Mouse (Mus musculus) limb, embryonic 13.5 days (tissue): Measurements from ENCODE around the gene Tmem243. TPM values are rescaled to one million over a fixed set of nuclear protein-coding genes. Genes with fewer than 3 reads are reported as not detected.

Source experiments
- ATAC-seq: fragments of 200-750 bp; cut with Nextera tagmentation; 2 replicates; pipeline ENCODE4 v1.8.0; 2017; ENCODE audit warnings: low read depth, moderate number of reproducible peaks, moderate TSS enrichment; ENCODE audit not compliant: low FRiP score
- H3K27ac ChIP-seq: fragments of 300-500 bp; sonication (generic); 2 replicates; pipeline ENCODE4 v1.5.1; 2015; ENCODE audit warnings: inconsistent platforms, mild to moderate bottlenecking, moderate library complexity
- H3K27me3 ChIP-seq: fragments of 300-500 bp; sonication (generic); 2 replicates; pipeline ENCODE4 v1.6.1; 2015; ENCODE audit warnings: mild to moderate bottlenecking, inconsistent platforms
- H3K36me3 ChIP-seq: fragments of 300-500 bp; sonication (generic); 2 replicates; pipeline ENCODE4 v1.6.1; 2015; ENCODE audit warnings: inconsistent platforms, mild to moderate bottlenecking, moderate library complexity
- H3K4me1 ChIP-seq: fragments of 300-500 bp; sonication (generic); 2 replicates; pipeline ENCODE4 v1.6.1; 2015; ENCODE audit warnings: inconsistent platforms
- H3K4me2 ChIP-seq: fragments of 300-500 bp; sonication (generic); replicated peaks from 2 replicates; pipeline ENCODE4 v1.6.1; 2015; ENCODE audit warnings: inconsistent platforms, mild to moderate bottlenecking, moderate library complexity
- H3K4me3 ChIP-seq: fragments of 300-500 bp; sonication (generic); 2 replicates; pipeline ENCODE4 v1.5.1; 2015; ENCODE audit warnings: moderate library complexity, mild to moderate bottlenecking, inconsistent platforms
- H3K9ac ChIP-seq: fragments of 300-500 bp; sonication (generic); 2 replicates; pipeline ENCODE4 v1.6.1; 2015; ENCODE audit warnings: mild to moderate bottlenecking, inconsistent platforms
- H3K9me3 ChIP-seq: fragments of 300-500 bp; sonication (generic); 2 replicates; pipeline ENCODE4 v1.6.1; 2016; ENCODE audit warnings: inconsistent platforms
- WGBS: fragments of 180-500 bp; shearing (Covaris S2); methylation state at CpG from one replicate; pipeline ENCODE4 v1.1.7; 2015; 5-methylcytosine and 5-hydroxymethylcytosine counted together
- polyA plus RNA-seq: library from polyadenylated mRNA; unstranded; fragments of >200 nt; fragmentation: Nextera tagmentation; extraction: Ambion mirVana; gene quantifications from 2 replicates; pipeline ENCODE4 v1.2.1, GENCODE M21; 2015

Tmem243 gene
- 18.5 TPM in 2 replicates for polyA plus RNA-seq

GRCm38 (mm10) chr5:9100207-9100848, at the start of gene Tmem243:
Tmem243 (plus strand) TSS chr5:9100668.
- WGBS: under 1% methylated on average over 51 of the region's 59 CpGs
- ATAC-seq: peak; percentile 93
- Histone ChIP-seq H3K27ac (no peak within 1 kb of the TSS), H3K36me3 (no peaks in the 10 kb centered on the region), H3K9me3 (peaks cover 7% of the 10 kb centered on the region), H3K9ac (peak within 1 kb of the TSS; percentile 86), H3K4me1 (peaks cover 13% of the 10 kb centered on the region), H3K4me3 (peak within 1 kb of the TSS; percentile 87), H3K4me2 (peak within 1 kb of the TSS; percentile 88), H3K27me3 (peaks cover 19% of the 10 kb centered on the region)

GRCm38 (mm10) chr5:9056020-9056660, 44.3 kb upstream of the Tmem243 start:
- Histone ChIP-seq H3K4me3 (no peak overlapping the region), H3K27me3 (no peaks in the 10 kb centered on the region), H3K4me1 (no peaks in the 10 kb centered on the region), H3K9me3 (no peaks in the 10 kb centered on the region), H3K4me2 (no peak overlapping the region), H3K9ac (no peak overlapping the region), H3K27ac (no peak overlapping the region), H3K36me3 (no peaks in the 10 kb centered on the region)
- WGBS: 27% methylated on average over 3 of the region's 3 CpGs
- ATAC-seq: peak; percentile 66; the same call in 1 of the 2 replicates

DNA sequence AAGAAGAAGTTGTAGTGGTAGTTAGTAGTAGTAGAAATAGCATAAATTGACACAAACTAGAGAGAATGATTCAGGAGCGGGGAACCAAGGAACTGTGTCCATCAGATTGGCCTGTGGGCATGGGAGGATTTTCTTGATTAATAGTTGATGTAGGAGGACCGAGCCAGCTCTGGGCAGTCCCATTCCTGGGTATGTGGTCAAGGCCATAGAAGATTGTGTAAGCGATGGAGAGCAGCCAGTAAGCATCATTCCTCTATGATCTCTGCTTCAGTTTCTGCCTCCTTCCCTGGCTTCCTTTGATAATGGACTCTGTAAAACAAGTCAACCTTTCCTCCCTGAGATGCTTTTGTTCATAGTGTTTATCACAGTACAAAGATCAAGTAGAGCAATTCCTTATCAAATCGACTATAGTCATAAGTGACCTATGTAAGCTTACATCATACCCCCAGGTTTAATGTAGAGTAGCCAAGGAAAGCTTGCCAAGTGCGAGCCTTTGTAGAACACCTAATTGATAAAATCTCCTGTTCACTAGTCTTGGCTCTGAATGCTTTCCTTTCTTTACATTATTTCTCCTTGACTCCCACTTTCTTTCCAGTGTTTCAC, 43.1 kb upstream of the Tmem243 start:
- WGBS: 82% methylated on average over 5 of the region's 5 CpGs
- no peak overlapping the region for H3K4me3 ChIP-seq
- no peak overlapping the region for H3K4me2 ChIP-seq
- H3K9ac ChIP-seq: no peak overlapping the region
- H3K9me3 ChIP-seq: no peaks in the 10 kb centered on the region
- H3K27ac ChIP-seq: no peak overlapping the region
- ATAC-seq: no peak
- no peaks in the 10 kb centered on the region for H3K36me3 ChIP-seq
- H3K4me1 ChIP-seq: no peaks in the 10 kb centered on the region
- no peaks in the 10 kb centered on the region for H3K27me3 ChIP-seq

GRCm38 (mm10) chr5:9059303-9060023, 41.0 kb upstream of the Tmem243 start:
- H3K9ac ChIP-seq: no peak overlapping the region
- no peaks in the 10 kb centered on the region for H3K36me3 ChIP-seq
- no peaks in the 10 kb centered on the region for H3K27me3 ChIP-seq
- WGBS: 75% methylated on average over 6 of the region's 6 CpGs
- no peak for ATAC-seq
- H3K9me3 ChIP-seq: no peaks in the 10 kb centered on the region
- no peak overlapping the region for H3K27ac ChIP-seq
- no peak overlapping the region for H3K4me3 ChIP-seq
- H3K4me1 ChIP-seq: no peaks in the 10 kb centered on the region
- H3K4me2 ChIP-seq: no peak overlapping the region

GRCm38 (mm10) chr5:9060228-9060627, 40.2 kb upstream of the Tmem243 start:
- no peak for ATAC-seq
- Histone ChIP-seq H3K27ac (no peak overlapping the region), H3K27me3 (no peaks in the 10 kb centered on the region), H3K9ac (no peak overlapping the region), H3K4me1 (no peaks in the 10 kb centered on the region), H3K4me3 (no peak overlapping the region), H3K4me2 (no peak overlapping the region), H3K36me3 (no peaks in the 10 kb centered on the region), H3K9me3 (no peaks in the 10 kb centered on the region)
- WGBS: 87% methylated on average over 14 of the region's 14 CpGs

DNA sequence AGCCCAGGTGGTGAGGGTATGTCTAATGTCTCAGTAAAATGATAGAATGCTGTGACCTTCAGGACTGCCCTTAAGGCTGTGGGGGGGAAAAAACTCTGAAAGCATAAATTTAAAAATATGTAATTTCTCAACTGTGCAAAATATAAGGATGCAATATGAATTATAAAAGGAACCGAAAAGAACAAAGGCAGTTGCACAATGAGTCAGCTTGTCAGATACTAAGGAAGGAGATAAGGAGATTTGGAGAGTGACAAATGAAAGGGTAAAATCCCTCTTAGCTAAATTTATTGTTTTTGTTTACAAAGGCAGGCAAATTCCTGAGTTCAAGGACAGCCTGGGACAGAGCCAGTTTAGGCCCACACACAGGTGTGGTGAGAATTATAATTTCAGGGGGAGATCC, 36.3 kb upstream of the Tmem243 start:
- Histone ChIP-seq H3K4me2 (no peak overlapping the region), H3K9me3 (no peaks in the 10 kb centered on the region), H3K4me3 (no peak overlapping the region), H3K27ac (no peak overlapping the region), H3K27me3 (no peaks in the 10 kb centered on the region), H3K36me3 (no peaks in the 10 kb centered on the region), H3K4me1 (no peaks in the 10 kb centered on the region), H3K9ac (no peak overlapping the region)
- 90% methylated on average over 1 of the region's 1 CpGs for WGBS
- ATAC-seq: no peak

DNA sequence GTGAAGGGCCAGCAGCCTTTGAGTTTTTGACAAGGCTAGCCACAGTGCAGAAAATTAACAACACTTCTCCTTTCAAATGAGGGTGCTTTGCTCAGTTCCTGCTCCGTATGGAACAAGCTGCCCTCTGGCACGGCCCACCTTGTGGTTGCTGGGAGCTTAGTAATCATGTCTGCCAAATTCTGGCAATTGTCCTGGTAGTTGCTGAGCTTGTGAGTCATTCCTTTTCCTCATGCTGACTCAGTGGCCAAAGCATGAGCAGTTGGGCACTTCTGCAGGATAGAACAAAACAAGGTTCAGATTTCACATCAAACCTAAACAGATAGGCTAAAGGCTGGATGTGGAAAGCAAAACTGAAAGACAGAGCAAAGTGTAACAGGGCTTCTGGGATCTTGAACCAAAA, 31.6 kb upstream of the Tmem243 start:
- H3K4me1 ChIP-seq: no peaks in the 10 kb centered on the region
- no peaks in the 10 kb centered on the region for H3K36me3 ChIP-seq
- no peaks in the 10 kb centered on the region for H3K27me3 ChIP-seq
- H3K9me3 ChIP-seq: no peaks in the 10 kb centered on the region
- H3K9ac ChIP-seq: no peak overlapping the region
- ATAC-seq: no peak
- no peak overlapping the region for H3K27ac ChIP-seq
- no peak overlapping the region for H3K4me2 ChIP-seq
- 52% methylated on average over 2 of the region's 2 CpGs for WGBS
- H3K4me3 ChIP-seq: no peak overlapping the region

GRCm38 (mm10) chr5:9069599-9070209, 30.8 kb upstream of the Tmem243 start:
- Histone ChIP-seq H3K36me3 (no peaks in the 10 kb centered on the region), H3K9ac (no peak overlapping the region), H3K27me3 (no peaks in the 10 kb centered on the region), H3K27ac (no peak overlapping the region), H3K4me2 (no peak overlapping the region), H3K9me3 (no peaks in the 10 kb centered on the region), H3K4me3 (no peak overlapping the region), H3K4me1 (no peaks in the 10 kb centered on the region)
- WGBS: 59% methylated on average over 6 of the region's 6 CpGs
- no peak for ATAC-seq

- no peak overlapping the region for H3K27ac ChIP-seq
- no peaks in the 10 kb centered on the region for H3K4me1 ChIP-seq
- H3K9me3 ChIP-seq: no peaks in the 10 kb centered on the region
- no peaks in the 10 kb centered on the region for H3K36me3 ChIP-seq
- no peak overlapping the region for H3K4me2 ChIP-seq
- H3K4me3 ChIP-seq: no peak overlapping the region
- H3K9ac ChIP-seq: no peak overlapping the region
- no peaks in the 10 kb centered on the region for H3K27me3 ChIP-seq
- 92% methylated on average over 3 of the region's 3 CpGs for WGBS
- no peak for ATAC-seq
These were observed 29.1 kb upstream of the Tmem243 start for GRCm38 (mm10) chr5:9071360-9071759.

GRCm38 (mm10) chr5:9073177-9073854, 27.2 kb upstream of the Tmem243 start:
- no peak overlapping the region for H3K27ac ChIP-seq
- H3K36me3 ChIP-seq: no peaks in the 10 kb centered on the region
- no peak overlapping the region for H3K4me2 ChIP-seq
- H3K9me3 ChIP-seq: no peaks in the 10 kb centered on the region
- no peak overlapping the region for H3K9ac ChIP-seq
- H3K27me3 ChIP-seq: no peaks in the 10 kb centered on the region
- H3K4me3 ChIP-seq: no peak overlapping the region
- no peak for ATAC-seq
- 63% methylated on average over 5 of the region's 5 CpGs for WGBS
- H3K4me1 ChIP-seq: no peaks in the 10 kb centered on the region

GRCm38 (mm10) chr5:9079773-9080501, 20.5 kb upstream of the Tmem243 start:
- Histone ChIP-seq H3K9me3 (no peaks in the 10 kb centered on the region), H3K4me1 (no peaks in the 10 kb centered on the region)
- ATAC-seq: no peak

More at GRCm38 (mm10) chr5:9079773-9080501, 20.5 kb upstream of the Tmem243 start:
- Histone ChIP-seq H3K36me3 (no peaks in the 10 kb centered on the region), H3K9ac (no peak overlapping the region), H3K4me2 (no peak overlapping the region), H3K27ac (no peak overlapping the region), H3K27me3 (no peaks in the 10 kb centered on the region), H3K4me3 (no peak overlapping the region)
